Mouse (Mus musculus) MEL (cell line): ENCODE measurements at regions not wholly inside any gene's neighbourhood (a gene's known extent, or its start where the extent isn't known, plus 50 kb on each side); places are given as distances from the start of the nearest gene placed in this dataset.

Experiments used
- CTCF ChIP-seq, 3 experiments: IDR thresholded peaks in 2 of 3; conservative IDR thresholded peaks in 1 of 3; 2 replicates each; pipeline ENCODE4 v1.5.1; 2011 to 2012; ENCODE audit warnings: low read length in 3 of 3, low read depth in 2 of 3, mild to moderate bottlenecking in 2 of 3, improper control_type of control experiment in 1 of 3, inconsistent platforms in 1 of 3, mixed read lengths in 1 of 3, moderate library complexity in 1 of 3; ENCODE audit not compliant: control insufficient read depth in 1 of 3, insufficient read depth in 1 of 3, poor library complexity in 1 of 3, severe bottlenecking in 1 of 3
- E2F4 ChIP-seq: IDR thresholded peaks from 2 replicates; pipeline ENCODE4 v1.6.1; 2011; ENCODE audit warnings: low read depth, low read length, improper control_type of control experiment, borderline replicate concordance
- GABPA ChIP-seq: IDR thresholded peaks from 2 replicates; pipeline ENCODE4 v1.6.1; 2012; ENCODE audit warnings: low read depth, mild to moderate bottlenecking, inconsistent platforms, low read length, improper control_type of control experiment, moderate library complexity
- GATA1 ChIP-seq: IDR thresholded peaks from 2 replicates; pipeline ENCODE4 v1.6.1; 2011; ENCODE audit warnings: low read depth, low read length, improper control_type of control experiment
- MEF2A ChIP-seq: IDR thresholded peaks from 2 replicates; pipeline ENCODE4 v1.6.1; 2014; ENCODE audit warnings: low read depth, mild to moderate bottlenecking, inconsistent platforms, low read length, improper control_type of control experiment; ENCODE audit not compliant: poor library complexity, insufficient replicate concordance, severe bottlenecking; ENCODE audit errors: extremely low read depth
- MYC ChIP-seq: IDR thresholded peaks from 2 replicates; pipeline ENCODE4 v1.6.1; 2011; ENCODE audit warnings: low read depth, mild to moderate bottlenecking, low read length, improper control_type of control experiment, moderate library complexity
- POLR2A ChIP-seq, 2 experiments: IDR thresholded peaks; 2 replicates each; pipeline ENCODE4 v1.6.1; 2011 to 2012; ENCODE audit warnings: low read length in 2 of 2, mild to moderate bottlenecking in 2 of 2, control low read depth in 1 of 2, improper control_type of control experiment in 1 of 2, low read depth in 1 of 2, moderate library complexity in 1 of 2; ENCODE audit not compliant: control insufficient read depth in 1 of 2, insufficient read depth in 1 of 2, poor library complexity in 1 of 2
- POLR2AphosphoS2 ChIP-seq: IDR thresholded peaks from 2 replicates; pipeline ENCODE4 v1.6.1; 2011; ENCODE audit warnings: low read length, improper control_type of control experiment
- UBTF ChIP-seq: IDR thresholded peaks from 2 replicates; pipeline ENCODE4 v1.6.1; 2012; ENCODE audit warnings: low read depth, mild to moderate bottlenecking, inconsistent platforms, low read length, improper control_type of control experiment, moderate library complexity, borderline replicate concordance; ENCODE audit not compliant: insufficient read depth
- USF1 ChIP-seq: IDR thresholded peaks from 2 replicates; pipeline ENCODE4 v1.6.1; 2014; ENCODE audit warnings: low read depth, mild to moderate bottlenecking, inconsistent platforms, low read length, improper control_type of control experiment, moderate library complexity
- ZC3H11A ChIP-seq: IDR thresholded peaks from 2 replicates; pipeline ENCODE4 v1.6.1; 2012; ENCODE audit warnings: low read depth, mild to moderate bottlenecking, inconsistent platforms, low read length, improper control_type of control experiment

DNA sequence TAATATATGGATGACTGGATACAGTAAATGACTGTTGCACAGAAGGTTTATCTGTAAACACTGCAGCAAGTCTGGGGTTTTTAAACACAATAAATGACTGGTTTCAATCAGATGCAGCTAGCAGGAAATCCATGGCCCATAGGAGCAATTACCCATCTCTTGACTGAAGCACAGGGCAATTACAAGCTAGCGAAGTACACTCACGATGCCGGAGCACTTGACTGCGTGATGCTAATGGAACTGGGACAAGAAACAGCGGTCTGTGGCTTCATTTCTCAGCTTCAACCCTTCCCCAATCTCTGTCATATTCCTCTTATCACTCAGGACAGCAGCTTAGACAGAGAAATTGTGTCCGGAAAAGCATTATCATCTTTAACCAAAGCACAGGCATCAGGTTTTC, 132.1 kb downstream of the Mat2b start:
- TF ChIP-seq CTCF (IDR thresholded peaks at IDR 0.05 in 2 of 3, conservative IDR thresholded peaks at IDR 0.05 in 1 of 3; ENCODE audit: control insufficient read depth in 1 of 3, insufficient read depth in 1 of 3, low read depth in 2 of 3, low read length in 3 of 3, poor library complexity in 1 of 3, severe bottlenecking in 1 of 3) (no peak), POLR2A (IDR thresholded peaks at IDR 0.05; ENCODE audit: control insufficient read depth in 1 of 2, insufficient read depth in 1 of 2, low read depth in 1 of 2, low read length in 2 of 2, poor library complexity in 1 of 2) (no peak), GABPA (no peak), POLR2AphosphoS2 (no peak), USF1 (no peak), UBTF (no peak), MEF2A (no peak), MYC (no peak), ZC3H11A (no peak), GATA1 (no peak), E2F4 (no peak)
